Mouse (Mus musculus): ENCODE measurements around the gene L3mbtl1.

L3mbtl1 gene

GRCm38 (mm10) chr2:162948221-162948620 lies 4.9 kb downstream of the L3mbtl1 start:
- H3K36me3 ChIP-seq (ENCODE audit: insufficient read depth, low read length): no peaks in the 10 kb centered on the region
- no peak for TF ChIP-seq POU5F1 (IDR thresholded peaks at IDR 0.05; ENCODE audit: borderline replicate concordance, low read length)
- TF ChIP-seq NANOG (IDR thresholded peaks at IDR 0.05; ENCODE audit: borderline replicate concordance, low read length): no peak
- no peak for TF ChIP-seq CTCF (conservative IDR thresholded peaks at IDR 0.05; ENCODE audit: low read length)
- H3K27me3 ChIP-seq (ENCODE audit: insufficient read depth, low read length): peaks cover 31% of the 10 kb centered on the region
- peak overlapping the region; percentile 71 for H3K4me3 ChIP-seq (replicated peaks; ENCODE audit: low read length)
- peaks cover 32% of the 10 kb centered on the region for H3K4me1 ChIP-seq (replicated peaks; ENCODE audit: low read depth, low read length)
- H3K9me3 ChIP-seq (ENCODE audit: low read length): peaks cover 8% of the 10 kb centered on the region

GRCm38 (mm10) chr2:162950776-162951175 lies 7.5 kb downstream of the L3mbtl1 start:
- TF ChIP-seq NANOG (IDR thresholded peaks at IDR 0.05; ENCODE audit: borderline replicate concordance, low read length) (no peak), POU5F1 (IDR thresholded peaks at IDR 0.05; ENCODE audit: borderline replicate concordance, low read length) (no peak), CTCF (conservative IDR thresholded peaks at IDR 0.05; ENCODE audit: low read length) (no peak)

GRCm38 (mm10) chr2:162956843-162957242 lies 13.6 kb downstream of the L3mbtl1 start:
- Histone ChIP-seq H3K27me3 (ENCODE audit: insufficient read depth, low read length) (peaks cover 4% of the 10 kb centered on the region; the same call in 1 of the 2 replicates), H3K4me3 (replicated peaks; ENCODE audit: low read length) (no peak overlapping the region), H3K36me3 (ENCODE audit: insufficient read depth, low read length) (no peaks in the 10 kb centered on the region), H3K9me3 (ENCODE audit: low read length) (no peaks in the 10 kb centered on the region), H3K4me1 (replicated peaks; ENCODE audit: low read depth, low read length) (peaks cover 7% of the 10 kb centered on the region)
- TF ChIP-seq CTCF (conservative IDR thresholded peaks at IDR 0.05; ENCODE audit: low read length): 0 out of 2 replicates have a peak, but pooled peaks have one; percentile 9
- TF ChIP-seq NANOG (IDR thresholded peaks at IDR 0.05; ENCODE audit: borderline replicate concordance, low read length): no peak
- no peak for TF ChIP-seq POU5F1 (IDR thresholded peaks at IDR 0.05; ENCODE audit: borderline replicate concordance, low read length)

More at GRCm38 (mm10) chr2:162950776-162951175, 7.5 kb downstream of the L3mbtl1 start:
- H3K4me1 ChIP-seq (replicated peaks; ENCODE audit: low read depth, low read length): peaks cover 23% of the 10 kb centered on the region
- H3K9me3 ChIP-seq (ENCODE audit: low read length): peaks cover 8% of the 10 kb centered on the region
- no peaks in the 10 kb centered on the region for H3K36me3 ChIP-seq (ENCODE audit: insufficient read depth, low read length)
- peaks cover 18% of the 10 kb centered on the region; the same call in 1 of the 2 replicates for H3K27me3 ChIP-seq (ENCODE audit: insufficient read depth, low read length)
- H3K4me3 ChIP-seq (replicated peaks; ENCODE audit: low read length): no peak overlapping the region

GRCm38 (mm10) chr2:162961321-162961720 lies 18.0 kb downstream of the L3mbtl1 start:
- no peaks in the 10 kb centered on the region for H3K36me3 ChIP-seq (ENCODE audit: insufficient read depth, low read length)
- peaks cover 7% of the 10 kb centered on the region for H3K4me1 ChIP-seq (replicated peaks; ENCODE audit: low read depth, low read length)
- H3K27me3 ChIP-seq (ENCODE audit: insufficient read depth, low read length): peaks cover 4% of the 10 kb centered on the region; the same call in 1 of the 2 replicates
- H3K4me3 ChIP-seq (replicated peaks; ENCODE audit: low read length): no peak overlapping the region
- no peaks in the 10 kb centered on the region for H3K9me3 ChIP-seq (ENCODE audit: low read length)
- no peak for TF ChIP-seq POU5F1 (IDR thresholded peaks at IDR 0.05; ENCODE audit: borderline replicate concordance, low read length)
- no peak for TF ChIP-seq CTCF (conservative IDR thresholded peaks at IDR 0.05; ENCODE audit: low read length)
- TF ChIP-seq NANOG (IDR thresholded peaks at IDR 0.05; ENCODE audit: borderline replicate concordance, low read length): no peak

- Histone ChIP-seq H3K9me3 (ENCODE audit: low read length) (no peaks in the 10 kb centered on the region), H3K36me3 (ENCODE audit: insufficient read depth, low read length) (no peaks in the 10 kb centered on the region), H3K27me3 (ENCODE audit: insufficient read depth, low read length) (peaks cover 26% of the 10 kb centered on the region), H3K4me1 (replicated peaks; ENCODE audit: low read depth, low read length) (peaks cover 7% of the 10 kb centered on the region; the same call in 1 of the 2 replicates), H3K4me3 (replicated peaks; ENCODE audit: low read length) (no peak overlapping the region)
- TF ChIP-seq NANOG (IDR thresholded peaks at IDR 0.05; ENCODE audit: borderline replicate concordance, low read length): no peak
- TF ChIP-seq CTCF (conservative IDR thresholded peaks at IDR 0.05; ENCODE audit: low read length): no peak
- no peak for TF ChIP-seq POU5F1 (IDR thresholded peaks at IDR 0.05; ENCODE audit: borderline replicate concordance, low read length)
Measured at GRCm38 (mm10) chr2:162966734-162967133, 23.5 kb downstream of the L3mbtl1 start.

GRCm38 (mm10) chr2:162968357-162968756 lies 25.1 kb downstream of the L3mbtl1 start:
- Histone ChIP-seq H3K9me3 (ENCODE audit: low read length) (no peaks in the 10 kb centered on the region), H3K4me1 (replicated peaks; ENCODE audit: low read depth, low read length) (peaks cover 9% of the 10 kb centered on the region), H3K36me3 (ENCODE audit: insufficient read depth, low read length) (no peaks in the 10 kb centered on the region), H3K27me3 (ENCODE audit: insufficient read depth, low read length) (peaks cover 26% of the 10 kb centered on the region), H3K4me3 (replicated peaks; ENCODE audit: low read length) (no peak overlapping the region)
- peak; percentile 62 for TF ChIP-seq CTCF (conservative IDR thresholded peaks at IDR 0.05; ENCODE audit: low read length)
- TF ChIP-seq POU5F1 (IDR thresholded peaks at IDR 0.05; ENCODE audit: borderline replicate concordance, low read length): no peak

- Histone ChIP-seq H3K27me3 (ENCODE audit: insufficient read depth, low read length) (peaks cover 26% of the 10 kb centered on the region), H3K9me3 (ENCODE audit: low read length) (no peaks in the 10 kb centered on the region), H3K36me3 (ENCODE audit: insufficient read depth, low read length) (no peaks in the 10 kb centered on the region), H3K4me3 (replicated peaks; ENCODE audit: low read length) (no peak overlapping the region), H3K4me1 (replicated peaks; ENCODE audit: low read depth, low read length) (peaks cover 15% of the 10 kb centered on the region)
- TF ChIP-seq POU5F1 (IDR thresholded peaks at IDR 0.05; ENCODE audit: borderline replicate concordance, low read length) (no peak), CTCF (conservative IDR thresholded peaks at IDR 0.05; ENCODE audit: low read length) (no peak), NANOG (IDR thresholded peaks at IDR 0.05; ENCODE audit: borderline replicate concordance, low read length) (no peak)
Measured at GRCm38 (mm10) chr2:162969101-162969500, 25.8 kb downstream of the L3mbtl1 start.

GRCm38 (mm10) chr2:162970896-162971295 lies 27.6 kb downstream of the L3mbtl1 start:
- TF ChIP-seq CTCF (conservative IDR thresholded peaks at IDR 0.05; ENCODE audit: low read length) (no peak), NANOG (IDR thresholded peaks at IDR 0.05; ENCODE audit: borderline replicate concordance, low read length) (no peak), POU5F1 (IDR thresholded peaks at IDR 0.05; ENCODE audit: borderline replicate concordance, low read length) (no peak)

GRCm38 (mm10) chr2:162972752-162973151 lies 29.5 kb downstream of the L3mbtl1 start:
- no peaks in the 10 kb centered on the region for H3K9me3 ChIP-seq (ENCODE audit: low read length)
- no peak for TF ChIP-seq NANOG (IDR thresholded peaks at IDR 0.05; ENCODE audit: borderline replicate concordance, low read length)
- TF ChIP-seq CTCF (conservative IDR thresholded peaks at IDR 0.05; ENCODE audit: low read length): no peak
- no peak for TF ChIP-seq POU5F1 (IDR thresholded peaks at IDR 0.05; ENCODE audit: borderline replicate concordance, low read length)

More at GRCm38 (mm10) chr2:162970896-162971295, 27.6 kb downstream of the L3mbtl1 start:
- no peaks in the 10 kb centered on the region for H3K36me3 ChIP-seq (ENCODE audit: insufficient read depth, low read length)
- H3K27me3 ChIP-seq (ENCODE audit: insufficient read depth, low read length): peaks cover 29% of the 10 kb centered on the region
- peaks cover 29% of the 10 kb centered on the region for H3K4me1 ChIP-seq (replicated peaks; ENCODE audit: low read depth, low read length)
- no peaks in the 10 kb centered on the region for H3K9me3 ChIP-seq (ENCODE audit: low read length)
- no peak overlapping the region for H3K4me3 ChIP-seq (replicated peaks; ENCODE audit: low read length)

More at GRCm38 (mm10) chr2:162972752-162973151, 29.5 kb downstream of the L3mbtl1 start:
- H3K36me3 ChIP-seq (ENCODE audit: insufficient read depth, low read length): no peaks in the 10 kb centered on the region
- H3K4me1 ChIP-seq (replicated peaks; ENCODE audit: low read depth, low read length): peaks cover 22% of the 10 kb centered on the region
- H3K4me3 ChIP-seq (replicated peaks; ENCODE audit: low read length): no peak overlapping the region
- H3K27me3 ChIP-seq (ENCODE audit: insufficient read depth, low read length): peaks cover 23% of the 10 kb centered on the region

All from E14TG2a.4 (cell line).